Mouse (Mus musculus) midbrain, embryonic 12.5 days (tissue): ENCODE results near the gene Slc8b1. TPM values are rescaled to one million over a fixed set of nuclear protein-coding genes. Genes with fewer than 3 reads are reported as not detected.
"Not testable (repeated sequence)": the region's sequence is repeated elsewhere in the genome, so short reads cannot be mapped to it uniquely, and the experiment has no call there.

Source experiments
- ATAC-seq: fragments of 200-750 bp; cut with Nextera tagmentation; 2 replicates; pipeline ENCODE4 v1.8.0; 2017; ENCODE audit warnings: low read depth, moderate TSS enrichment, moderate library complexity; ENCODE audit not compliant: low FRiP score
- H3K27ac ChIP-seq: fragments of 300-500 bp; sonication (generic); replicated peaks from 2 replicates; pipeline ENCODE4 v1.5.1; 2016; ENCODE audit warnings: mild to moderate bottlenecking
- H3K27me3 ChIP-seq: fragments of 300-500 bp; sonication (generic); 2 replicates; pipeline ENCODE4 v1.6.1; 2016; ENCODE audit warnings: mild to moderate bottlenecking
- H3K36me3 ChIP-seq: fragments of 300-500 bp; sonication (generic); 2 replicates; pipeline ENCODE4 v1.6.1; 2016
- H3K4me1 ChIP-seq: fragments of 300-500 bp; sonication (generic); 2 replicates; pipeline ENCODE4 v1.6.1; 2016
- H3K4me2 ChIP-seq: fragments of 300-500 bp; sonication (generic); replicated peaks from 2 replicates; pipeline ENCODE4 v1.6.1; 2016; ENCODE audit warnings: mild to moderate bottlenecking, moderate library complexity
- H3K4me3 ChIP-seq: fragments of 300-500 bp; sonication (generic); 2 replicates; pipeline ENCODE4 v1.5.1; 2016; ENCODE audit warnings: mild to moderate bottlenecking
- H3K9ac ChIP-seq: fragments of 300-500 bp; sonication (generic); replicated peaks from 2 replicates; pipeline ENCODE4 v1.6.1; 2016; ENCODE audit warnings: mild to moderate bottlenecking, moderate library complexity
- H3K9me3 ChIP-seq: fragments of 300-500 bp; sonication (generic); 2 replicates; pipeline ENCODE4 v1.6.1; 2016; ENCODE audit warnings: mild to moderate bottlenecking
- WGBS: fragments of 180-500 bp; shearing (Covaris S2); methylation state at CpG from one replicate; pipeline ENCODE4 v1.1.7; 2016; 5-methylcytosine and 5-hydroxymethylcytosine counted together
- polyA plus RNA-seq: library from polyadenylated mRNA; unstranded; fragments of >200 nt; fragmentation: Nextera tagmentation; extraction: Ambion mirVana; gene quantifications from 2 replicates; pipeline ENCODE4 v1.2.1, GENCODE M21; 2016

The Slc8b1 gene
- polyA plus RNA-seq, 1 experiment from 2014 or later, result 3.1 TPM

GRCm38 (mm10) chr5:120497071-120497470 is 13.9 kb upstream of the Slc8b1 start:
- H3K4me1 ChIP-seq, result peaks cover 1% of the 10 kb centered on the region
- no peak overlapping the region for H3K9ac ChIP-seq
- ATAC-seq, result no peak
- no peak overlapping the region for H3K4me2 ChIP-seq
- H3K36me3 ChIP-seq, result peaks cover 25% of the 10 kb centered on the region
- H3K9me3 ChIP-seq, result no peaks in the 10 kb centered on the region
- 0 out of 2 replicates have a peak, but pooled peaks cover under 1% of the 10 kb centered on the region for H3K27me3 ChIP-seq
- 88% methylated on average over 3 of the region's 3 CpGs for WGBS
- no peak overlapping the region for H3K4me3 ChIP-seq
- H3K27ac ChIP-seq, result no peak overlapping the region

DNA sequence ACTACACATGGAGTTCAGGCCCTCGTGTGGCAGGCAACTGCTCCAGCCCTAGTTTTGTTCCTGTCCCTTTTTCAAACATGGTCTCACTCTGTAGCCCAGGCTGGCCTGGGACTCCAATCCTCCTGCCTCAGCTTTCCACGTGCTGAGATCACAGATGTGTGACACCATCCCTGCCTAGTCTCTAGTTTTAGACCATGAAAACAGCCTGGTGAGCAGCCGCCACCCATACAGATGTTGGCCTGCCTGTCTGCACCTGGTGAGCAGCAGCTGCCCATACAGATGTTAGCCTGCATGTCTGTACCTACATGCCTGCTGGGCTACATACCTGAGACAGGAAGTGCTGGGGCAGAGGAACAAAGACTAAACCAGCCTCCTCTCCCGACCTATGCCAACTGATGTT is 11.8 kb upstream of the Slc8b1 start:
- WGBS, result 90% methylated on average over 4 of the region's 4 CpGs
- H3K4me1 ChIP-seq, result peaks cover 11% of the 10 kb centered on the region
- H3K9me3 ChIP-seq, result no peaks in the 10 kb centered on the region
- no peak overlapping the region for H3K4me3 ChIP-seq
- H3K27ac ChIP-seq, result no peak overlapping the region
- H3K4me2 ChIP-seq, result no peak overlapping the region
- H3K27me3 ChIP-seq, result peaks cover 6% of the 10 kb centered on the region; the same call in 1 of the 2 replicates
- peaks cover 12% of the 10 kb centered on the region for H3K36me3 ChIP-seq
- no peak for ATAC-seq
- no peak overlapping the region for H3K9ac ChIP-seq

DNA sequence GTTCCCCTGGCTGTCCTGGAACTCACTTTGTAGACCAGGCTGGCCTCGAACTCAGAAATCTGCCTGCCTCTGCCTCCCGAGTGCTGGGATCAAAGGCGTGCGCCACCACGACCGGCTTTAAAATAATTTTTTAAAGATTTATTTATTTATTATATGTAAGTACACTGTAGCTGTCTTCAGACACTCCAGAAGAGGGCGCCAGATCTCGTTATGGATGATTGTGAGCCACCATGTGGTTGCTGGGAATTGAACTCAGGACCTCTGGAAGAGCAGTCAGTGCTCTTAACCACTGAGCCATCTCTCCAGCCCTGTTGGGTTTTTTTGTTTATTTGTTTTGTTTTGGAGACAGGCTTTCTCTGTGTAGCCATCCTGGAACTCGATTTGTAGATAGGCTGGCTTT is 10.4 kb upstream of the Slc8b1 start:
- not testable (repeated sequence) for ATAC-seq, H3K9me3 ChIP-seq, H3K27ac ChIP-seq, H3K27me3 ChIP-seq, H3K4me3 ChIP-seq, H3K9ac ChIP-seq, H3K4me2 ChIP-seq
- peaks cover 11% of the 10 kb centered on the region for H3K4me1 ChIP-seq
- H3K36me3 ChIP-seq, result peaks cover 12% of the 10 kb centered on the region
- 87% methylated on average over 9 of the region's 9 CpGs for WGBS

- Histone ChIP-seq H3K9ac (peak overlapping the region; percentile 90; the same call in 1 of the 2 replicates), H3K36me3 (peaks cover 10% of the 10 kb centered on the region), H3K4me1 (peaks cover 11% of the 10 kb centered on the region), H3K9me3 (no peaks in the 10 kb centered on the region), H3K4me3 (peak overlapping the region; percentile 84), H3K4me2 (peak overlapping the region; percentile 89), H3K27me3 (peaks cover 6% of the 10 kb centered on the region; the same call in 1 of the 2 replicates), H3K27ac (no peak overlapping the region)
- 70% methylated on average over 9 of the region's 9 CpGs for WGBS
- ATAC-seq, result no peak
Observed at GRCm38 (mm10) chr5:120502147-120502621, 8.8 kb upstream of the Slc8b1 start.

- H3K4me2 ChIP-seq, result peak overlapping the region; percentile 89
- no peaks in the 10 kb centered on the region for H3K9me3 ChIP-seq
- 0 out of 2 replicates have a peak, but pooled peaks have one; percentile 3 for ATAC-seq
- peaks cover 6% of the 10 kb centered on the region; the same call in 1 of the 2 replicates for H3K27me3 ChIP-seq
- 0 out of 2 replicates have a peak overlapping the region, but pooled peaks have one; percentile 20 for H3K27ac ChIP-seq
- peak overlapping the region; percentile 84 for H3K4me3 ChIP-seq
- peaks cover 9% of the 10 kb centered on the region for H3K36me3 ChIP-seq
- H3K9ac ChIP-seq, result peak overlapping the region; percentile 90
- H3K4me1 ChIP-seq, result peaks cover 11% of the 10 kb centered on the region
- WGBS, result 11% methylated on average over 12 of the region's 12 CpGs
Observed at GRCm38 (mm10) chr5:120502675-120503143, 8.3 kb upstream of the Slc8b1 start.

- Histone ChIP-seq H3K27me3 (peaks cover 6% of the 10 kb centered on the region; the same call in 1 of the 2 replicates), H3K4me1 (peaks cover 11% of the 10 kb centered on the region), H3K36me3 (peaks cover 7% of the 10 kb centered on the region), H3K9me3 (no peaks in the 10 kb centered on the region), H3K4me2 (peak within 1 kb of the TSS; percentile 89), H3K9ac (peak within 1 kb of the TSS; percentile 90), H3K4me3 (peak within 1 kb of the TSS; percentile 84), H3K27ac (0 out of 2 replicates have a peak within 1 kb of the TSS, but pooled peaks have one; percentile 20)
- peak; percentile 75 for ATAC-seq
- WGBS, result under 1% methylated on average over 48 of the region's 55 CpGs
Observed at GRCm38 (mm10) chr5:120503144-120503795, 7.7 kb upstream of the Slc8b1 start, which contains the start of gene Plbd2. Gene Plbd2, minus strand, starts transcription at chr5:120503625.

DNA sequence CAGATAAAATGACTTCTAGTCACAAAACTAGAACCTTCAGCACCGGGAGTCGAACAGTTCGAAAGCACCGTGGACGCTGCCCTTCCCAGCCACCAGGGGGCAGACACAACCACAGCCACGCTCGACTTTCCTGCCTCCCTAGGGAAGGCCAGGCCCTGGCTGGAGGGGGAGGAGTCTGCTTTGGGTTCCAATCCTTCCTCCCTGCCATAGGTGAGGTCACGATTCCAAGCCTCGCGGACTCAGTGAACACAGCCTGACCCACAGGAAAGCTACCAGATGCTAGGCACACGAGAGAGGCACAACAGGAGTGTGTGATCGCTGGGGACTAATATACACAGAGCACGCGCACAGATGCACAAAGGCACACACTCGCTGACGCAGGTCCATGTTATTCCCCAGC is 5.6 kb upstream of the Slc8b1 start:
- WGBS, result 20% methylated on average over 16 of the region's 16 CpGs
- H3K4me2 ChIP-seq, result no peak overlapping the region
- no peaks in the 10 kb centered on the region for H3K9me3 ChIP-seq
- no peaks in the 10 kb centered on the region for H3K36me3 ChIP-seq
- ATAC-seq, result no peak
- no peak overlapping the region for H3K9ac ChIP-seq
- no peak overlapping the region for H3K27ac ChIP-seq
- no peak overlapping the region for H3K4me3 ChIP-seq
- H3K4me1 ChIP-seq, result peaks cover 14% of the 10 kb centered on the region
- peaks cover 6% of the 10 kb centered on the region; the same call in 1 of the 2 replicates for H3K27me3 ChIP-seq

GRCm38 (mm10) chr5:120505781-120506180 is 5.2 kb upstream of the Slc8b1 start:
- no peak overlapping the region for H3K4me3 ChIP-seq
- ATAC-seq, result no peak
- H3K4me2 ChIP-seq, result no peak overlapping the region
- no peaks in the 10 kb centered on the region for H3K36me3 ChIP-seq
- 72% methylated on average over 9 of the region's 9 CpGs for WGBS
- H3K4me1 ChIP-seq, result peaks cover 17% of the 10 kb centered on the region
- peaks cover 6% of the 10 kb centered on the region; the same call in 1 of the 2 replicates for H3K27me3 ChIP-seq
- H3K9me3 ChIP-seq, result no peaks in the 10 kb centered on the region
- no peak overlapping the region for H3K27ac ChIP-seq
- no peak overlapping the region for H3K9ac ChIP-seq

DNA sequence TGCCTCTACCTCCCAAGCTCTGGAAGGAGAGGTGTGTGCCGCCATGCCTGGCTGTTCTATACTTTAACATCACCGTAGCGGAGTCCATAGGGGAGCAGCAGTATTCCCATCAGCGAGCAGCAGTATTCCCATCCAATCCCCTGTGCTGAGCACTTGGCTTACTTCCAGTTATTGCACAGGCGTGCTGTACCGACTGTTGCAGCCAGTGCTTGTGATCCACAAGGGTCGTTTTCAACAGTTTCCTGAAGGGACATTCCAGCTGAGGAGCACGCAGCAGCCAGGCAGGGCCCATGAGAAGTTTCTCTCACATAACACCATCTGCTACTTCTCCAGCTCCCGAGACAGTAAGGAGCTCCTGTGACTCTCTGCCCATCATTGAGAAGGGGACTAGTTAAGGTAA is 4.5 kb upstream of the Slc8b1 start:
- 74% methylated on average over 9 of the region's 9 CpGs for WGBS
- Histone ChIP-seq H3K27ac (no peak overlapping the region), H3K36me3 (no peaks in the 10 kb centered on the region), H3K9me3 (no peaks in the 10 kb centered on the region), H3K4me1 (peaks cover 21% of the 10 kb centered on the region), H3K4me3 (no peak overlapping the region), H3K27me3 (peaks cover 10% of the 10 kb centered on the region), H3K9ac (no peak overlapping the region), H3K4me2 (no peak overlapping the region)
- no peak for ATAC-seq

DNA sequence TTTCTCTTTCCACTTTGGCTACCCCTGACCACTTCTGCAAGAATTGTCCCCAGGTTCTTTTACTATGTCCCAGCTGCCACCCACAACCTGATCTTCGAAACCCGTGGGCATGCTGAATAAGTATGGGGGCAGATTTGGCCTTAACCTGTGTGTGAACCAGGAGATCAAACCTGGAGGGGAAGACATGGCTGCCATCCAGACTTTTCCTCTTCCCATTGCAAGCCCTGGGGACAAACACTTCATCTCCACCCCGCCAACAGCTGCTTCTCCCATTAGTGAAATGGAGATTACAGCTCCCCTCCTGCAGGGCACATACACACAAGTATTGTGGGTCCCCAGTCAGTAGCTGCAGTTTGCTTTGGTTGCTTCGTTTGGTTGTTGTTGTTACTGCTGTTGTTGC is 3.7 kb upstream of the Slc8b1 start:
- no peak overlapping the region for H3K4me2 ChIP-seq
- 63% methylated on average over 4 of the region's 4 CpGs for WGBS
- no peak overlapping the region for H3K9ac ChIP-seq
- no peaks in the 10 kb centered on the region for H3K36me3 ChIP-seq
- no peaks in the 10 kb centered on the region for H3K9me3 ChIP-seq
- peaks cover 15% of the 10 kb centered on the region for H3K27me3 ChIP-seq
- H3K27ac ChIP-seq, result no peak overlapping the region
- no peak overlapping the region for H3K4me3 ChIP-seq
- no peak for ATAC-seq
- H3K4me1 ChIP-seq, result peaks cover 17% of the 10 kb centered on the region

DNA sequence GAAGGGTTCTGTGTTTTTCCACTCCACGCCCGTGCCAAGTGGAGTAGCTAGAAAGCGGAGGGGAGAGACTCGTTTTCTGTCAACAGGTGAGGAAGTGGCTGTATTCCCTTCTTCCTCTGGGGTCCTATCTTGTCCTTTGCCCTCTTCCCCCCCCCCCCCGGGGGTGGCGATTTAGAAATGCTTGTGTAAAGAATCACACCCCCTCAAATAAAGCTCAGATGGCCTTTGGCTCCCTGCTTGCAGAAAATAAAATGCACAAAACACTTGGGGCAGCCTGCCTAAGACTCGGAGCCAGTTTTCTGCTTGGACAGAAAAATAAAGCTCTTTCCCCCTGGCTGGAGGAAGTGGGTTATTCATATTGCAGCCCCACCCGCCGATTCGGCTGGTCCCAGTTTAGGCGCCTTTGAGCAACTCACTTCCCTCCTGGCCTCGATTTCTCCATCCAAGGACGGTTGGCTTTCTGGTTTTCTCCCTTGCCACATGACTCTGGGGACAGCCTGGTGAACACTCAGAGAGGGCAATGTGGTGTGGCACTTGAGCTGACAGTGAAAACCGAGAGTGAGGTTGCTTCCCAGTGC is 764 bp downstream of the Slc8b1 start:
- WGBS, result 37% methylated on average over 13 of the region's 14 CpGs
- ATAC-seq, result no peak
- Histone ChIP-seq H3K4me1 (peaks cover 15% of the 10 kb centered on the region), H3K27me3 (peaks cover 15% of the 10 kb centered on the region), H3K27ac (no peak overlapping the region), H3K36me3 (no peaks in the 10 kb centered on the region), H3K4me3 (peak overlapping the region; percentile 44; the same call in 1 of the 2 replicates), H3K9ac (no peak overlapping the region), H3K4me2 (peak overlapping the region; percentile 60), H3K9me3 (no peaks in the 10 kb centered on the region)

GRCm38 (mm10) chr5:120512911-120513555 is 2.1 kb downstream of the Slc8b1 start:
- no peaks in the 10 kb centered on the region for H3K9me3 ChIP-seq
- no peak overlapping the region for H3K4me2 ChIP-seq
- H3K27ac ChIP-seq, result no peak overlapping the region
- no peak overlapping the region for H3K9ac ChIP-seq
- peak; percentile 62 for ATAC-seq
- H3K36me3 ChIP-seq, result no peaks in the 10 kb centered on the region
- WGBS, result 34% methylated on average over 15 of the region's 15 CpGs
- H3K4me3 ChIP-seq, result no peak overlapping the region
- H3K27me3 ChIP-seq, result peaks cover 15% of the 10 kb centered on the region
- H3K4me1 ChIP-seq, result peaks cover 15% of the 10 kb centered on the region
